22 mouse cellular contexts compared by ENCODE assay signal in genomic region chr4:32376527-32376948, GRCm38 (mm10).
DNase-seq lines count a peak whose midpoint lies in the region; ATAC-seq and TF ChIP-seq lines count a peak whose summit lies in the region.
"Had no signal": no experiment of that assay in that cellular context is flagged by ENCODE, and none has a peak within 500 bp of the region (broad histone marks: within the 10 kb centered on the region; RNA-seq: fewer than 3 reads in every experiment).

No protein-coding gene starts in this region.

- intact Hi-C loops in heart, postnatal 10 days (cut with DNase I), result loop anchor here (1.0 to 5.0 kb wide), 2 partner anchors 25 to 124 kb away; no protein-coding TSS in a partner anchor

- in situ Hi-C loops in CH12.LX (cut with MboI; ENCODE audit: low pct_ligation_motif_present, low pct_unique_long_range_greater_than_20kb, low sequenced_read_pairs), result no loop called here

- no peak overlapping the region for H3K4me2 ChIP-seq in forebrain, embryonic 15.5 days (replicated peaks)
- no peak overlapping the region for H3K4me2 ChIP-seq in heart, embryonic 14.5 days (ENCODE audit: low read length)
- H3K4me2 ChIP-seq in CH12.LX (ENCODE audit: insufficient read depth, low read depth, poor library complexity, severe bottlenecking), result no peak overlapping the region
- H3K4me2 ChIP-seq in heart, postnatal 0 days (ENCODE audit: low read depth, low read length), result no peak overlapping the region
- H3K4me2 ChIP-seq: embryonic facial prominence, embryonic 12.5 days; hindbrain, embryonic 12.5 days; liver, embryonic 15.5 days; neural tube, embryonic 15.5 days had no signal

- no peaks in the 10 kb centered on the region for H3K27me3 ChIP-seq in forebrain, embryonic 10.5 days (ENCODE audit: poor library complexity, severe bottlenecking)
- no peaks in the 10 kb centered on the region for H3K27me3 ChIP-seq in forebrain, embryonic 15.5 days
- H3K27me3 ChIP-seq in heart, embryonic 14.5 days (ENCODE audit: control insufficient read depth, insufficient read depth, low read length), result no peaks in the 10 kb centered on the region
- H3K27me3 ChIP-seq in CH12.LX (replicated peaks), result peaks cover 3% of the 10 kb centered on the region
- H3K27me3 ChIP-seq in heart, postnatal 0 days (ENCODE audit: control insufficient read depth, insufficient read depth, low read length), result no peaks in the 10 kb centered on the region
- H3K27me3 ChIP-seq: embryonic facial prominence, embryonic 12.5 days; hindbrain, embryonic 12.5 days; liver, embryonic 15.5 days; neural tube, embryonic 15.5 days; Patski had no signal

- 0 out of 2 replicates have a peak overlapping the region, but pooled peaks have one; percentile 30 for H3K27ac ChIP-seq in forebrain, embryonic 10.5 days
- H3K27ac ChIP-seq in forebrain, embryonic 15.5 days (replicated peaks), result no peak overlapping the region
- peak overlapping the region; percentile 43 to 62 for H3K27ac ChIP-seq in heart, embryonic 14.5 days (replicated peaks in 1 of 2; ENCODE audit: control insufficient read depth in 1 of 2, insufficient read depth in 1 of 2, low read depth in 2 of 2, low read length in 2 of 2)
- H3K27ac ChIP-seq in CH12.LX (ENCODE audit: insufficient read depth, low read depth), result no peak overlapping the region
- H3K27ac ChIP-seq in heart, postnatal 0 days (ENCODE audit: low read depth), result peak overlapping the region; percentile 16; the same call in 1 of the 2 replicates
- H3K27ac ChIP-seq: embryonic facial prominence, embryonic 12.5 days; hindbrain, embryonic 12.5 days; liver, embryonic 15.5 days; macrophage; neural tube, embryonic 15.5 days had no signal

- H3K9me3 ChIP-seq in forebrain, embryonic 10.5 days, result no peaks in the 10 kb centered on the region
- H3K9me3 ChIP-seq in forebrain, embryonic 15.5 days, result no peaks in the 10 kb centered on the region
- H3K9me3 ChIP-seq in heart, embryonic 14.5 days (ENCODE audit: control insufficient read depth, low read length), result no peaks in the 10 kb centered on the region
- no peaks in the 10 kb centered on the region for H3K9me3 ChIP-seq in CH12.LX (replicated peaks; ENCODE audit: low read length)
- no peaks in the 10 kb centered on the region for H3K9me3 ChIP-seq in heart, postnatal 0 days (replicated peaks; ENCODE audit: control insufficient read depth, low read length)
- H3K9me3 ChIP-seq: embryonic facial prominence, embryonic 12.5 days; hindbrain, embryonic 12.5 days; liver, embryonic 15.5 days; neural tube, embryonic 15.5 days had no signal

- no peak overlapping the region for H3K4me3 ChIP-seq in forebrain, embryonic 10.5 days
- no peak overlapping the region for H3K4me3 ChIP-seq in forebrain, embryonic 15.5 days
- H3K4me3 ChIP-seq in heart, embryonic 14.5 days (ENCODE audit: control insufficient read depth in 1 of 2, insufficient read depth in 1 of 2, low read depth in 1 of 2, low read length in 2 of 2), result no peak overlapping the region
- H3K4me3 ChIP-seq in CH12.LX (replicated peaks in 1 of 3; ENCODE audit: low read depth in 2 of 3, low read length in 2 of 3, poor library complexity in 1 of 3), result no peak overlapping the region
- no peak overlapping the region for H3K4me3 ChIP-seq in heart, postnatal 0 days (ENCODE audit: low read depth, low read length)
- H3K4me3 ChIP-seq: embryonic facial prominence, embryonic 12.5 days; hindbrain, embryonic 12.5 days; liver, embryonic 15.5 days; myocyte; neural tube, embryonic 15.5 days had no signal

- no peak for ATAC-seq in forebrain, embryonic 15.5 days (replicated peaks)
- ATAC-seq in heart, embryonic 14.5 days (ENCODE audit: insufficient number of reproducible peaks, insufficient read depth, low FRiP score, low read depth), result no peak
- ATAC-seq in heart, postnatal 0 days (ENCODE audit: insufficient read depth, low read depth), result no peak
- no peak for ATAC-seq in inflammation-experienced regulatory T-cells, adult 6 months
- ATAC-seq: Patski had no signal

- H3K9ac ChIP-seq in forebrain, embryonic 15.5 days (replicated peaks), result no peak overlapping the region
- 0 out of 2 replicates have a peak overlapping the region, but pooled peaks have one; percentile 11 for H3K9ac ChIP-seq in heart, embryonic 14.5 days (ENCODE audit: low read length)
- H3K9ac ChIP-seq in CH12.LX (ENCODE audit: insufficient read depth, low read depth), result no peak overlapping the region
- no peak overlapping the region for H3K9ac ChIP-seq in heart, postnatal 0 days (replicated peaks; ENCODE audit: low read depth, low read length)
- H3K9ac ChIP-seq: embryonic facial prominence, embryonic 12.5 days; hindbrain, embryonic 12.5 days; liver, embryonic 15.5 days; neural tube, embryonic 15.5 days had no signal

- no peak for DNase-seq in forebrain, embryonic 10.5 days (ENCODE audit: extremely low spot score, low spot score)
- no peak for DNase-seq in heart, postnatal 10 days
- peak; percentile 65 for DNase-seq in CH12.LX (ENCODE audit: extremely low read depth)
- DNase-seq in heart, postnatal 0 days (ENCODE audit: low spot score), result no peak
- no peak for DNase-seq in ovary, adult 18-20 months (ENCODE audit: low spot score)
- DNase-seq: adrenal gland, postnatal 10 days; cerebellum, adult 9-11 months; gastrocnemius, postnatal 14 days; kidney, adult 2 months; kidney, postnatal 10 days; midbrain, embryonic 14.5 days; right cerebral cortex, postnatal 25 days had no signal

- peaks cover 44% of the 10 kb centered on the region for H3K4me1 ChIP-seq in forebrain, embryonic 10.5 days
- peaks cover 60% of the 10 kb centered on the region for H3K4me1 ChIP-seq in forebrain, embryonic 15.5 days
- peaks cover 32 to 50% of the 10 kb centered on the region in 2 experiments for H3K4me1 ChIP-seq in heart, embryonic 14.5 days (ENCODE audit: control insufficient read depth in 2 of 2, insufficient read depth in 2 of 2, low read length in 2 of 2)
- peaks cover 6 to 36% of the 10 kb centered on the region in 2 experiments for H3K4me1 ChIP-seq in CH12.LX (ENCODE audit: control insufficient read depth in 1 of 2, insufficient read depth in 2 of 2)
- peaks cover 25% of the 10 kb centered on the region for H3K4me1 ChIP-seq in heart, postnatal 0 days (ENCODE audit: control insufficient read depth, insufficient read depth)
- H3K4me1 ChIP-seq: liver, embryonic 15.5 days had no signal

- 71% methylated on average over 6 of the region's 6 CpGs for WGBS in forebrain, embryonic 10.5 days
- 71% methylated on average over 6 of the region's 6 CpGs for WGBS in forebrain, embryonic 15.5 days
- WGBS in heart, embryonic 14.5 days, result 44% methylated on average over 6 of the region's 6 CpGs
- 48% methylated on average over 6 of the region's 6 CpGs for WGBS in heart, postnatal 0 days

- TF ChIP-seq EP300 in CH12.LX (IDR thresholded peaks at IDR 0.05; ENCODE audit: low read length), result no peak
- no peak for TF ChIP-seq EP300 in heart, postnatal 0 days (IDR thresholded peaks at IDR 0.05; ENCODE audit: low read depth)

- TF ChIP-seq CTCF in CH12.LX (conservative IDR thresholded peaks at IDR 0.05 in 1 of 2, IDR thresholded peaks at IDR 0.05 in 1 of 2; ENCODE audit: low read depth in 2 of 2, low read length in 2 of 2), result no peak
- TF ChIP-seq CTCF in heart, postnatal 0 days (IDR thresholded peaks at IDR 0.05; ENCODE audit: low read depth), result no peak

- no peaks in the 10 kb centered on the region for H3K36me3 ChIP-seq in forebrain, embryonic 10.5 days (replicated peaks)
- H3K36me3 ChIP-seq in forebrain, embryonic 15.5 days, result no peaks in the 10 kb centered on the region
- H3K36me3 ChIP-seq in heart, embryonic 14.5 days (ENCODE audit: control insufficient read depth, insufficient read depth, low read length), result no peaks in the 10 kb centered on the region
- H3K36me3 ChIP-seq in CH12.LX (replicated peaks in 1 of 2; ENCODE audit: control insufficient read depth in 1 of 2, insufficient read depth in 1 of 2, low read length in 1 of 2), result no peaks in the 10 kb centered on the region
- H3K36me3 ChIP-seq in heart, postnatal 0 days (replicated peaks; ENCODE audit: control insufficient read depth, insufficient read depth, low read length), result no peaks in the 10 kb centered on the region
- H3K36me3 ChIP-seq: embryonic facial prominence, embryonic 12.5 days; hindbrain, embryonic 12.5 days; liver, embryonic 15.5 days; neural tube, embryonic 15.5 days had no signal

- no peak for TF ChIP-seq POLR2A in CH12.LX (IDR thresholded peaks at IDR 0.05; ENCODE audit: low read depth, low read length)

- TF ChIP-seq RAD21 in CH12.LX (IDR thresholded peaks at IDR 0.05; ENCODE audit: low read depth, low read length), result no peak

- H3K79me2 ChIP-seq in CH12.LX (replicated peaks; ENCODE audit: control insufficient read depth, extremely low read depth, insufficient read depth, poor library complexity, severe bottlenecking), result no peaks in the 10 kb centered on the region

- dilution Hi-C loops in CH12.LX (cut with MboI; ENCODE audit: extremely low pct_ligation_motif_present, extremely low pct_unique_long_range_greater_than_20kb, low sequenced_read_pairs), result no loop called here

TF ChIP-seq in CH12.LX, 34 proteins besides CTCF, POLR2A, EP300 and RAD21:
- TF ChIP-seq TCF12 (IDR thresholded peaks at IDR 0.05; ENCODE audit: low read depth, low read length) (no peak), PAX5 (IDR thresholded peaks at IDR 0.05; ENCODE audit: low read length) (no peak), MYC (IDR thresholded peaks at IDR 0.05; ENCODE audit: low read depth, low read length) (no peak), USF2 (conservative IDR thresholded peaks at IDR 0.05; ENCODE audit: low read depth, low read length) (no peak), NRF1 (IDR thresholded peaks at IDR 0.05; ENCODE audit: low read depth, low read length) (no peak), JUND (conservative IDR thresholded peaks at IDR 0.05; ENCODE audit: low read depth, low read length) (no peak), POLR2AphosphoS2 (IDR thresholded peaks at IDR 0.05; ENCODE audit: low read depth, low read length) (no peak)
TF ChIP-seq in CH12.LX: peak in this region for 0.

Comparison
In these comparisons a context has a peak if more than half of its experiments do, and no peak if none do; other contexts are left out.
1. H3K27ac ChIP-seq: peak in forebrain, embryonic 10.5 days (single experiment), heart, embryonic 14.5 days (2 of 2) and heart, postnatal 0 days (single experiment); none in forebrain, embryonic 15.5 days (single experiment) and CH12.LX (single experiment).